7 mouse cellular contexts compared by ENCODE assay signal in genomic region chr11:60703131-60703530, GRCm38 (mm10). TPM values are rescaled to one million over a fixed set of nuclear protein-coding genes. Genes with fewer than 3 reads are reported as not detected.
A peak's percentile ranks its signal among the peaks of the same experiment; 100 is the strongest.
DNase-seq lines count a peak whose midpoint lies in the region; ATAC-seq lines count a peak whose summit lies in the region.

No protein-coding gene starts in this region.

- peaks cover 45% of the 10 kb centered on the region for H3K36me3 ChIP-seq in forebrain, embryonic 14.5 days (ENCODE audit: control insufficient read depth, insufficient read depth, low read length)

- no peaks in the 10 kb centered on the region for H3K27me3 ChIP-seq in forebrain, embryonic 14.5 days (replicated peaks; ENCODE audit: control insufficient read depth, insufficient read depth, low read length)

- peaks cover 23% of the 10 kb centered on the region for H3K4me1 ChIP-seq in forebrain, embryonic 14.5 days (ENCODE audit: control insufficient read depth, insufficient read depth, low read length)

- WGBS in forebrain, embryonic 14.5 days, result 17% methylated on average over 4 of the region's 4 CpGs

- no peak overlapping the region for H3K9ac ChIP-seq in forebrain, embryonic 14.5 days (ENCODE audit: low read length)

- peak; percentile 70 for DNase-seq in A20 (ENCODE audit: low read depth, low spot score)
- peak; percentile 42 to 59 for DNase-seq in CD8-positive naive resting alpha-beta T cell, adult 2 months (ENCODE audit: low read depth in 2 of 2, low spot score in 2 of 2)
- peak; percentile 53 for DNase-seq in c-Kit-positive CD71-negative TER-119-negative erythroid progenitor cells, embryonic 14.5 days (ENCODE audit: low read depth)
- DNase-seq in forebrain, embryonic 14.5 days (ENCODE audit: low spot score), result peak; percentile 81
- peak; percentile 62 to 87 for DNase-seq in kidney, postnatal 36 days
- DNase-seq in lung, postnatal 10 days, result peak; percentile 85
- peak; percentile 44 for DNase-seq in right cerebral cortex, postnatal 25 days

- no peak overlapping the region for H3K27ac ChIP-seq in forebrain, embryonic 14.5 days (ENCODE audit: low read depth, low read length)

- H3K4me3 ChIP-seq in forebrain, embryonic 14.5 days (ENCODE audit: low read depth, low read length), result no peak overlapping the region

- no peak overlapping the region for H3K4me2 ChIP-seq in forebrain, embryonic 14.5 days (ENCODE audit: low read length)

- no peak for ATAC-seq in forebrain, embryonic 14.5 days

- no peaks in the 10 kb centered on the region for H3K9me3 ChIP-seq in forebrain, embryonic 14.5 days (replicated peaks; ENCODE audit: control insufficient read depth, low read length)

RNA-seq across cellular contexts. Expression of gene Llgl1, which starts 3.6 kb away (rescaled TPM):
- polyA plus RNA-seq in forebrain, embryonic 14.5 days (2014; fragmentation: Nextera tagmentation; extraction: Ambion mirVana), result 66.9 and 74.6 TPM in 2 replicates

RNA-seq across cellular contexts. Expression of gene Flii, which starts 23.9 kb away (rescaled TPM):
- 53.0 and 59.3 TPM in 2 replicates for polyA plus RNA-seq in forebrain, embryonic 14.5 days (2014; fragmentation: Nextera tagmentation; extraction: Ambion mirVana)

RNA-seq across cellular contexts. Expression of gene Mief2, which starts 25.1 kb away (rescaled TPM):
- 20.5 and 20.7 TPM in 2 replicates for polyA plus RNA-seq in forebrain, embryonic 14.5 days (2014; fragmentation: Nextera tagmentation; extraction: Ambion mirVana)
